Mouse (Mus musculus): ENCODE results near the gene Mrps36. TPM values are rescaled to one million over a fixed set of nuclear protein-coding genes. Genes with fewer than 3 reads are reported as not detected.
A peak's percentile ranks its signal among the peaks of the same experiment; 100 is the strongest.
"Not testable (repeated sequence)": the region's sequence is repeated elsewhere in the genome, so short reads cannot be mapped to it uniquely, and the experiment has no call there.

Gene Mrps36
- polyA plus RNA-seq, 1 experiment from 2014 or later: 132 TPM

- Histone ChIP-seq H3K4me3 (replicated peaks; ENCODE audit: low read depth, low read length) (no peak overlapping the region), H3K9me3 (ENCODE audit: control insufficient read depth, low read length) (no peaks in the 10 kb centered on the region), H3K4me1 (ENCODE audit: control insufficient read depth, insufficient read depth, low read length) (no peaks in the 10 kb centered on the region), H3K9ac (replicated peaks; ENCODE audit: low read length) (no peak overlapping the region), H3K27ac (replicated peaks; ENCODE audit: low read depth, low read length) (no peak overlapping the region), H3K27me3 (ENCODE audit: control insufficient read depth, insufficient read depth, low read length) (no peaks in the 10 kb centered on the region), H3K4me2 (ENCODE audit: low read length) (no peak overlapping the region), H3K36me3 (ENCODE audit: control insufficient read depth, insufficient read depth, low read length) (no peaks in the 10 kb centered on the region)
- 45% methylated on average over 8 of the region's 8 CpGs for WGBS
- no peak for DNase-seq
- ATAC-seq (ENCODE audit: low FRiP score, low TSS enrichment): no peak
These were observed 4.2 kb upstream of the Mrps36 start for GRCm38 (mm10) chr13:100748638-100749037.

DNA sequence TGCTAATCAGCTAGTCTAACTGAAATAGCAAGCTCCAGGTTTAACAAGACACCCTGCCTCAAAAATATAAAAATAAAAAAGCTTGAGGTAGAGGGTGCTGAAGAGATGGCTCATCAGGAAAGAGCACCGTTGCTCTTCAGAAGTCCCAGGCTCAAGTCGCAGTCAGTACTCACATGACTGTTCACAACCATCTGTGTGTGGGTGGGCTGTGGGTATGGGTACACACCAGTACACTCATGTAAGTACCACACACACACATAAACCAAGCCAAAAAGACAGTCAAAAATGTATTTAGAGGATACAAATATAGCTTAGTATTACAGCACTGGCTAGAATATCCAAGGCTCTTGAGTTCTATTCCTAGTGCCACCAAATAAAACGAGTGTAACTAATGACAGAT is 1.6 kb upstream of the Mrps36 start:
- no peak for DNase-seq
- Histone ChIP-seq H3K9me3 (ENCODE audit: control insufficient read depth, low read length) (no peaks in the 10 kb centered on the region), H3K27ac (replicated peaks; ENCODE audit: low read depth, low read length) (no peak overlapping the region), H3K4me3 (replicated peaks; ENCODE audit: low read depth, low read length) (no peak overlapping the region), H3K36me3 (ENCODE audit: control insufficient read depth, insufficient read depth, low read length) (no peaks in the 10 kb centered on the region), H3K27me3 (ENCODE audit: control insufficient read depth, insufficient read depth, low read length) (no peaks in the 10 kb centered on the region), H3K4me2 (ENCODE audit: low read length) (no peak overlapping the region), H3K9ac (replicated peaks; ENCODE audit: low read length) (no peak overlapping the region), H3K4me1 (ENCODE audit: control insufficient read depth, insufficient read depth, low read length) (peaks cover 3% of the 10 kb centered on the region; the same call in 1 of the 2 replicates)
- WGBS: 93% methylated on average over 3 of the region's 3 CpGs
- no peak for ATAC-seq (ENCODE audit: low FRiP score, low TSS enrichment)

GRCm38 (mm10) chr13:100743346-100744035 is 968 bp downstream of the Mrps36 start:
- ATAC-seq (ENCODE audit: low FRiP score, low TSS enrichment) (peak; percentile 29; the same call in 1 of the 2 replicates), DNase-seq (no peak)
- H3K4me1 ChIP-seq (ENCODE audit: control insufficient read depth, insufficient read depth, low read length): peaks cover 3% of the 10 kb centered on the region; the same call in 1 of the 2 replicates
- 66% methylated on average over 11 of the region's 11 CpGs for WGBS
- peaks cover 7% of the 10 kb centered on the region; the same call in 1 of the 2 replicates for H3K36me3 ChIP-seq (ENCODE audit: control insufficient read depth, insufficient read depth, low read length)
- H3K9ac ChIP-seq (replicated peaks; ENCODE audit: low read length): peak overlapping the region; percentile 21; the same call in 1 of the 2 replicates
- H3K4me3 ChIP-seq (replicated peaks; ENCODE audit: low read depth, low read length): peak overlapping the region; percentile 72
- H3K27ac ChIP-seq (replicated peaks; ENCODE audit: low read depth, low read length): peak overlapping the region; percentile 96
- peak overlapping the region; percentile 58 for H3K4me2 ChIP-seq (ENCODE audit: low read length)
- H3K9me3 ChIP-seq (ENCODE audit: control insufficient read depth, low read length): no peaks in the 10 kb centered on the region
- no peaks in the 10 kb centered on the region for H3K27me3 ChIP-seq (ENCODE audit: control insufficient read depth, insufficient read depth, low read length)

GRCm38 (mm10) chr13:100742831-100743230 is 1.6 kb downstream of the Mrps36 start:
- H3K36me3 ChIP-seq (ENCODE audit: control insufficient read depth, insufficient read depth, low read length): peaks cover 12% of the 10 kb centered on the region
- DNase-seq: no peak
- no peak overlapping the region for H3K27ac ChIP-seq (replicated peaks; ENCODE audit: low read depth, low read length)
- H3K27me3 ChIP-seq (ENCODE audit: control insufficient read depth, insufficient read depth, low read length): no peaks in the 10 kb centered on the region
- no peak overlapping the region for H3K4me3 ChIP-seq (replicated peaks; ENCODE audit: low read depth, low read length)
- H3K9ac ChIP-seq (replicated peaks; ENCODE audit: low read length): no peak overlapping the region
- H3K4me1 ChIP-seq (ENCODE audit: control insufficient read depth, insufficient read depth, low read length): peaks cover 3% of the 10 kb centered on the region; the same call in 1 of the 2 replicates
- no peaks in the 10 kb centered on the region for H3K9me3 ChIP-seq (ENCODE audit: control insufficient read depth, low read length)
- 94% methylated on average over 5 of the region's 5 CpGs for WGBS
- no peak for ATAC-seq (ENCODE audit: low FRiP score, low TSS enrichment)
- no peak overlapping the region for H3K4me2 ChIP-seq (ENCODE audit: low read length)

- Histone ChIP-seq H3K27ac (replicated peaks; ENCODE audit: low read depth, low read length) (no peak overlapping the region), H3K36me3 (ENCODE audit: control insufficient read depth, insufficient read depth, low read length) (peaks cover 21% of the 10 kb centered on the region), H3K27me3 (ENCODE audit: control insufficient read depth, insufficient read depth, low read length) (no peaks in the 10 kb centered on the region), H3K4me3 (replicated peaks; ENCODE audit: low read depth, low read length) (no peak overlapping the region), H3K4me1 (ENCODE audit: control insufficient read depth, insufficient read depth, low read length) (peaks cover 10% of the 10 kb centered on the region), H3K9me3 (ENCODE audit: control insufficient read depth, low read length) (no peaks in the 10 kb centered on the region), H3K9ac (replicated peaks; ENCODE audit: low read length) (no peak overlapping the region), H3K4me2 (ENCODE audit: low read length) (no peak overlapping the region)
- WGBS: 98% methylated on average over 2 of the region's 2 CpGs
- no peak for DNase-seq
- ATAC-seq (ENCODE audit: low FRiP score, low TSS enrichment): no peak
These were observed 11.7 kb downstream of the Mrps36 start for GRCm38 (mm10) chr13:100732756-100733155.

GRCm38 (mm10) chr13:100731462-100732046 is 12.9 kb downstream of the Mrps36 start:
- not testable (repeated sequence) for H3K9ac ChIP-seq (replicated peaks; ENCODE audit: low read length); H3K27me3 ChIP-seq (ENCODE audit: control insufficient read depth, insufficient read depth, low read length); DNase-seq; H3K9me3 ChIP-seq (ENCODE audit: control insufficient read depth, low read length); ATAC-seq (ENCODE audit: low FRiP score, low TSS enrichment); H3K27ac ChIP-seq (replicated peaks; ENCODE audit: low read depth, low read length)
- H3K4me2 ChIP-seq (ENCODE audit: low read length): peak overlapping the region; percentile 92
- peaks cover 20% of the 10 kb centered on the region for H3K36me3 ChIP-seq (ENCODE audit: control insufficient read depth, insufficient read depth, low read length)
- peak overlapping the region; percentile 89 for H3K4me3 ChIP-seq (replicated peaks; ENCODE audit: low read depth, low read length)
- peaks cover 10% of the 10 kb centered on the region for H3K4me1 ChIP-seq (ENCODE audit: control insufficient read depth, insufficient read depth, low read length)
- 92% methylated on average over 5 of the region's 6 CpGs for WGBS

- Histone ChIP-seq H3K27me3 (ENCODE audit: control insufficient read depth, insufficient read depth, low read length) (no peaks in the 10 kb centered on the region), H3K9ac (replicated peaks; ENCODE audit: low read length) (peak within 1 kb of the TSS; percentile 68), H3K4me1 (ENCODE audit: control insufficient read depth, insufficient read depth, low read length) (peaks cover 10% of the 10 kb centered on the region), H3K27ac (replicated peaks; ENCODE audit: low read depth, low read length) (peak within 1 kb of the TSS; percentile 81), H3K4me2 (ENCODE audit: low read length) (peak within 1 kb of the TSS; percentile 92), H3K4me3 (replicated peaks; ENCODE audit: low read depth, low read length) (peak within 1 kb of the TSS; percentile 89), H3K36me3 (ENCODE audit: control insufficient read depth, insufficient read depth, low read length) (peaks cover 19% of the 10 kb centered on the region), H3K9me3 (ENCODE audit: control insufficient read depth, low read length) (no peaks in the 10 kb centered on the region)
- peak; percentile 100 for ATAC-seq (ENCODE audit: low FRiP score, low TSS enrichment)
- WGBS: 0% methylated on average over 19 of the region's 19 CpGs
- peak; percentile 98 for DNase-seq
These were observed 13.6 kb downstream of the Mrps36 start, which contains the start of gene Cdk7 for GRCm38 (mm10) chr13:100730861-100731176. TSS of gene Cdk7 (minus strand) at chr13:100730939.

GRCm38 (mm10) chr13:100730153-100730860 is 14.2 kb downstream of the Mrps36 start:
- WGBS: 1% methylated on average over 30 of the region's 30 CpGs
- Histone ChIP-seq H3K9ac (replicated peaks; ENCODE audit: low read length) (peak overlapping the region; percentile 68), H3K9me3 (ENCODE audit: control insufficient read depth, low read length) (no peaks in the 10 kb centered on the region), H3K27ac (replicated peaks; ENCODE audit: low read depth, low read length) (peak overlapping the region; percentile 81), H3K36me3 (ENCODE audit: control insufficient read depth, insufficient read depth, low read length) (peaks cover 18% of the 10 kb centered on the region), H3K4me3 (replicated peaks; ENCODE audit: low read depth, low read length) (peak overlapping the region; percentile 89), H3K4me2 (ENCODE audit: low read length) (peak overlapping the region; percentile 92), H3K4me1 (ENCODE audit: control insufficient read depth, insufficient read depth, low read length) (peaks cover 10% of the 10 kb centered on the region), H3K27me3 (ENCODE audit: control insufficient read depth, insufficient read depth, low read length) (no peaks in the 10 kb centered on the region)
- DNase-seq (no peak), ATAC-seq (ENCODE audit: low FRiP score, low TSS enrichment) (peak; percentile 90)

Data from midbrain, embryonic 14.5 days (tissue).